Mouse (Mus musculus) bone marrow macrophage, adult 2 months (primary cell): Measurements from ENCODE around the gene Dgkd.

ENCODE experiments used
- CTCF ChIP-seq: IDR thresholded peaks from 2 replicates; pipeline ENCODE4 v1.5.1; 2012; ENCODE audit warnings: low read depth, mild to moderate bottlenecking, low read length, moderate library complexity
- POLR2A ChIP-seq: IDR thresholded peaks from 2 replicates; pipeline ENCODE4 v1.6.1; 2012; ENCODE audit warnings: mild to moderate bottlenecking, low read depth, low read length, borderline replicate concordance

- TF ChIP-seq CTCF: no peak
- no peak for TF ChIP-seq POLR2A
Measured at GRCm38 (mm10) chr1:87982291-87982690, 129.2 kb downstream of the Dgkd start.
